Mouse (Mus musculus): ENCODE data around the gene Matk. TPM values are rescaled to one million over a fixed set of nuclear protein-coding genes. Genes with fewer than 3 reads are reported as not detected.

Matk gene
- polyA plus RNA-seq, 1 experiment from 2014 or later, result 0.66 TPM

DNA sequence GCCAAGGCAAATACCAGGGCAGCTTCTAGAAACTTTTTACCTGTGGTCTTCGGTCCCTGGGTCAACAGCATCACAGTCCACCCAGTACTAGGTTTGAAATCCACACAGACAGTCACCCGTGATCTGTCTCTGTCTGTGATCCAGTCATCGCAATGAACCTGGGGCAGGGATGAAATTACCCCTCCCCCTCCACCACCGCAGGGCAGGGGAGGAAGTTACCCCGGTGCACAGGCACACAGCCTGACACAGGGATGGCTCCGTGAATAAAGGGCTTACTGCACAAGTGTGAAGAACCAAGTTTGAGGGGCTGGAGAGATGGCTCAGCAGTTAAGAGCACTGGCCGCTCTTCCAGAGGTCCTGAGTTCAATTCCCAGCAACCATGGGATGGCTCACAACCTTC, 51.0 kb downstream of the Matk start:
- TF ChIP-seq CTCF (IDR thresholded peaks at IDR 0.05; ENCODE audit: low read depth), result no peak
- no peaks in the 10 kb centered on the region for H3K9me3 ChIP-seq (ENCODE audit: control insufficient read depth)
- no peak overlapping the region for H3K4me3 ChIP-seq (ENCODE audit: low read depth, low read length)
- H3K9ac ChIP-seq (ENCODE audit: low read depth, low read length), result no peak overlapping the region
- WGBS, result 78% methylated on average over 7 of the region's 7 CpGs
- H3K4me1 ChIP-seq (replicated peaks; ENCODE audit: control insufficient read depth, insufficient read depth, low read length), result peaks cover 22% of the 10 kb centered on the region; the same call in 1 of the 2 replicates
- ATAC-seq, result no peak
- peaks cover 34% of the 10 kb centered on the region for H3K36me3 ChIP-seq (ENCODE audit: control insufficient read depth, insufficient read depth)
- no peaks in the 10 kb centered on the region for H3K27me3 ChIP-seq (replicated peaks; ENCODE audit: control insufficient read depth, insufficient read depth, low read length)
- 0 out of 2 replicates have a peak overlapping the region, but pooled peaks have one; percentile 3 for H3K4me2 ChIP-seq (replicated peaks; ENCODE audit: low read depth)
- no peak overlapping the region for H3K27ac ChIP-seq (ENCODE audit: low read depth, low read length)

DNA sequence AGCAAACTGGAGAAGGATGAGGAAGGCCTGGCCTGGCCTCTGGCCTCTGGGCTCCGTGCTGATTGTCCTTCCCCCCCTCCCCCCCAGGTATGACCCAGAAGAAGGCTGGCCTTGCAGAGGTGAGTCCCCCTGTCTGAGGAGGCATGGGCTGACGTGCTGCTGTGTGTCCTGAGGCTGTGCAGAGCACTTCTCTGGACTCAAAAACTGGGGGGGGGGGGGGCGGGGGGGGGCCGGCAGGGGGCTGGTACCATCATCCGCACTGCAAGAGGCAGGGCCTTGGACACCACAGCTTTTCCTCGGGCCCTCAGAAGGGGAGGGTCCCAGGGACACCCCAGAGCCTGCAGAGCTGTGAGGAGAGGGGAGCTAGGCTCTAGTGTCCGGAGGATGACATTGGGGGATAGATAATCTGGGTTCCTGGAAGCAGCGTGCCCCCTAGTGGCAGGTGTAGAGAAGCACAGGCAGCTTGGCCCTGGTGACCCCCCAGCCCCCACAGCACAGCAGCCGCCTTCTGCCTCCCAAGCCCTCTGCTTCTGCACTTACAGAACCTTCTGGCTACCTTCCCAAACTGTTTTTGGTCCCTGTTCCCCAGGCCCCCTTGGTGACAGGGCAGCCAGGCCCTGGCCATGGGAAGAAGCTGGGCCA, 52.0 kb downstream of the Matk start:
- Histone ChIP-seq H3K27ac (ENCODE audit: low read depth, low read length) (no peak overlapping the region), H3K9me3 (ENCODE audit: control insufficient read depth) (no peaks in the 10 kb centered on the region), H3K4me3 (ENCODE audit: low read depth, low read length) (no peak overlapping the region), H3K36me3 (ENCODE audit: control insufficient read depth, insufficient read depth) (peaks cover 44% of the 10 kb centered on the region), H3K27me3 (replicated peaks; ENCODE audit: control insufficient read depth, insufficient read depth, low read length) (no peaks in the 10 kb centered on the region), H3K9ac (ENCODE audit: low read depth, low read length) (no peak overlapping the region), H3K4me1 (replicated peaks; ENCODE audit: control insufficient read depth, insufficient read depth, low read length) (peaks cover 17% of the 10 kb centered on the region; the same call in 1 of the 2 replicates), H3K4me2 (replicated peaks; ENCODE audit: low read depth) (no peak overlapping the region)
- TF ChIP-seq CTCF (IDR thresholded peaks at IDR 0.05; ENCODE audit: low read depth), result peak; percentile 91
- 19% methylated on average over 9 of the region's 9 CpGs for WGBS
- ATAC-seq, result peak; percentile 15; the same call in 1 of the 2 replicates

DNA sequence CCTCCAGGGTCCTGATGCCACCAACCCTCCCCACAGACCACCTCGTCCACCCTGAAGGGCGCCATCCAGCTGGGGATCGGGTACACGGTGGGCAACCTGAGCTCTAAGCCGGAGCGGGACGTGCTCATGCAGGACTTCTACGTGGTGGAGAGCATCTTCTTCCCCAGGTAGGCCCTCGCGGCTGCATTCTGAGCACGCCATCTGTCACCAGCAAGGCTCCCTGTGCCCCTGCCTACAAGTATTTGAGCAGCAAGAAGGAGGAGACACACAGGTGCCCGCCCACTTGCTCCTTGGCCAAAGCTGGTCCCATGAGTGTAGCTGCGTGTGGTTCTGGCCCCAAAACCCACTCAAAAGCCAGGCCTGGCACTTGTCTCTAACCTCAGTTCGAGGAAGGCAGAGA, 52.9 kb downstream of the Matk start:
- WGBS, result 93% methylated on average over 14 of the region's 14 CpGs
- no peaks in the 10 kb centered on the region for H3K9me3 ChIP-seq (ENCODE audit: control insufficient read depth)
- H3K27me3 ChIP-seq (replicated peaks; ENCODE audit: control insufficient read depth, insufficient read depth, low read length), result no peaks in the 10 kb centered on the region
- H3K9ac ChIP-seq (ENCODE audit: low read depth, low read length), result no peak overlapping the region
- H3K36me3 ChIP-seq (ENCODE audit: control insufficient read depth, insufficient read depth), result peaks cover 53% of the 10 kb centered on the region
- ATAC-seq, result no peak
- peaks cover 15% of the 10 kb centered on the region; the same call in 1 of the 2 replicates for H3K4me1 ChIP-seq (replicated peaks; ENCODE audit: control insufficient read depth, insufficient read depth, low read length)
- TF ChIP-seq CTCF (IDR thresholded peaks at IDR 0.05; ENCODE audit: low read depth), result no peak
- no peak overlapping the region for H3K27ac ChIP-seq (ENCODE audit: low read depth, low read length)
- H3K4me2 ChIP-seq (replicated peaks; ENCODE audit: low read depth), result no peak overlapping the region
- H3K4me3 ChIP-seq (ENCODE audit: low read depth, low read length), result no peak overlapping the region

DNA sequence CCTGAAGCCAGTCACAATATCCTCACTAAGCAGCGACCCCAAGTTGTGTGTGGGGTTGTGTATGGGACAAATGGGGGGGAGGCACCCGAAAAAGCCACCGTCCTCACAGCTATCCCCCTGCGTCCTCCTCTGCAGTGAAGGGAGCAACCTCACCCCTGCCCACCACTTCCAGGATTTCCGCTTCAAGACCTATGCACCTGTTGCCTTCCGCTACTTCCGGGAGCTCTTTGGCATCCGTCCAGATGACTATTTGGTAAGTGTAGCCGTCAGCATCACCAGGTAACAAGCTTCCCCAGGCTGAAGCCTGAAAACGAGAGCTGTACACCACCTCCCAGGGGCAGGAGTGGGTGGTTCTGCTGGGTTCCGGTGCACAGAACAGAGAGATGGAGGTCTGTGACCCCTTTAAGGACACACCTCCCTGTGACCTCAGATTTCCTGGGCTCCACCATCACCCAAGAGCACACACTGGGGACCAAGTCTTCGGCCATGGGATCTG, 53.5 kb downstream of the Matk start:
- no peak for TF ChIP-seq CTCF (IDR thresholded peaks at IDR 0.05; ENCODE audit: low read depth)
- no peaks in the 10 kb centered on the region for H3K9me3 ChIP-seq (ENCODE audit: control insufficient read depth)
- no peak overlapping the region for H3K27ac ChIP-seq (ENCODE audit: low read depth, low read length)
- 87% methylated on average over 12 of the region's 12 CpGs for WGBS
- no peaks in the 10 kb centered on the region for H3K27me3 ChIP-seq (replicated peaks; ENCODE audit: control insufficient read depth, insufficient read depth, low read length)
- no peak for ATAC-seq
- H3K4me2 ChIP-seq (replicated peaks; ENCODE audit: low read depth), result no peak overlapping the region
- H3K36me3 ChIP-seq (ENCODE audit: control insufficient read depth, insufficient read depth), result peaks cover 55% of the 10 kb centered on the region
- peaks cover 15% of the 10 kb centered on the region; the same call in 1 of the 2 replicates for H3K4me1 ChIP-seq (replicated peaks; ENCODE audit: control insufficient read depth, insufficient read depth, low read length)
- no peak overlapping the region for H3K9ac ChIP-seq (ENCODE audit: low read depth, low read length)
- H3K4me3 ChIP-seq (ENCODE audit: low read depth, low read length), result no peak overlapping the region

DNA sequence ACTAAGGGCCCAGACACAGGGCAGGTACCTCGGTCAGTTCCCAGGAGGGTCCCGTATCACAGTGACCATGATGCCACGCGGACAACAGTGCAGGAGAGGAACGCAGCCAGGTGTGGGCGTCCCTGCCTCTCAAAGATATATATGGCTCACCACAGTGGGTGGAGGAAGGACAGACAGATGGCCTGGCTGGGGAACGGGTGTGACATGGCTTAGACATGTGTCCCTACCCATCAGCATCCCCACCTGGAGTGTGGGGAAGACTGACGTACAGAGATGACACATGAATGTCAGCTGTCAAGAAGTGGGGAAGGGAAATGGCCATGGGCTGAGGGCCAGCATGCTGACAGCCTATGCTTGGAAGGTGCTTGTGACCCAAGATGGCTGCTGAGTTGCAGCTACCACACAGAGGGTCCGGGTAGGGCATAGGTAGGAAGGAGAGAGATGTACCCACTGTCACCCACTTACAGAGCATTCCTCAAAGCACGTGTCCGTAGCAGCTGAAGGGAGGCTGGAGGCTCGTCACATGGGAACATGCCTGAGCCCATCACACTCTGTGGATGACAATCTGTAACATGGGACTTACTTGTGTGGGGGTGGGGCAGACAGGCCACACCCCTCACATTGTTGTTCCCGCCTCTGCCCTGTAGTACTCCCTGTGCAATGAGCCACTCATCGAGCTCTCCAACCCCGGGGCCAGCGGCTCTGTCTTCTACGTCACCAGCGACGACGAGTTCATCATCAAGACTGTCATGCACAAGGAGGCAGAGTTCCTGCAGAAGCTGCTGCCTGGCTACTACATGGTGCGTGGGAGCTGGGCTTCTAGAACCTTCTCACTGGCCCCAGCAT, 54.3 kb downstream of the Matk start:
- H3K9me3 ChIP-seq (ENCODE audit: control insufficient read depth), result no peaks in the 10 kb centered on the region
- no peak overlapping the region for H3K4me2 ChIP-seq (replicated peaks; ENCODE audit: low read depth)
- H3K9ac ChIP-seq (ENCODE audit: low read depth, low read length), result no peak overlapping the region
- ATAC-seq, result no peak
- no peak for TF ChIP-seq CTCF (IDR thresholded peaks at IDR 0.05; ENCODE audit: low read depth)
- H3K27ac ChIP-seq (ENCODE audit: low read depth, low read length), result no peak overlapping the region
- 90% methylated on average over 21 of the region's 21 CpGs for WGBS
- H3K36me3 ChIP-seq (ENCODE audit: control insufficient read depth, insufficient read depth), result peaks cover 63% of the 10 kb centered on the region
- no peak overlapping the region for H3K4me3 ChIP-seq (ENCODE audit: low read depth, low read length)
- peaks cover 13% of the 10 kb centered on the region; the same call in 1 of the 2 replicates for H3K4me1 ChIP-seq (replicated peaks; ENCODE audit: control insufficient read depth, insufficient read depth, low read length)
- no peaks in the 10 kb centered on the region for H3K27me3 ChIP-seq (replicated peaks; ENCODE audit: control insufficient read depth, insufficient read depth, low read length)

DNA sequence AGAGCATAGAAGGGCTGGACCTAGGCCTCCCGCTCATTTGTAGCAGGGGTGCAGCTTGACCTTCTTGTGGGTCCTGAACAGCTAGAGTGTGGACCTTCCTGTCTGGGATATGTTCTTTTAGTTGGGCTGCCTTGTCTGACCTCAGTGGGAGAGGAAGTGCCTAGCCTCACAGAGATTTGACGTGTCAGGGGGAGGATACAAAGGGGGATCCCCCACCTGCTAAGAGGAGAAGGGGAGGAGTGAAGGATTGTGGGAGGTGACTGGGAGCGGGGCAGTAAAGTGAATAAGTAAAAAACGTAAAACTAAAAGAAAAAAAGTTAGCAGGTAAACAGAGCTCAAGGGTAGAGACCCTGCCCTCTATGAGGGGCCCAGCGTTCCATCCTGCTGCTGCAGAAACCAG, 56.8 kb downstream of the Matk start:
- Histone ChIP-seq H3K9ac (ENCODE audit: low read depth, low read length) (no peak overlapping the region), H3K27me3 (replicated peaks; ENCODE audit: control insufficient read depth, insufficient read depth, low read length) (no peaks in the 10 kb centered on the region), H3K9me3 (ENCODE audit: control insufficient read depth) (no peaks in the 10 kb centered on the region), H3K36me3 (ENCODE audit: control insufficient read depth, insufficient read depth) (peaks cover 85% of the 10 kb centered on the region), H3K4me1 (replicated peaks; ENCODE audit: control insufficient read depth, insufficient read depth, low read length) (no peaks in the 10 kb centered on the region), H3K4me2 (replicated peaks; ENCODE audit: low read depth) (no peak overlapping the region), H3K4me3 (ENCODE audit: low read depth, low read length) (no peak overlapping the region), H3K27ac (ENCODE audit: low read depth, low read length) (no peak overlapping the region)
- WGBS, result 87% methylated on average over 5 of the region's 5 CpGs
- ATAC-seq, result no peak
- TF ChIP-seq CTCF (IDR thresholded peaks at IDR 0.05; ENCODE audit: low read depth), result no peak

Small RNA genes lying within 50 kb of the gene (microRNA-seq; reads per million reads assigned to microRNA genes)
- gene Mir3057, result 3.8 reads per million, percentile 7 among the genes with 10 or more reads in this experiment

Other genes starting within 250 kb of the Matk start
- 0.81 and 1.2 TPM in 2 replicates for gene Gng7, start 238.0 kb upstream of the Matk start, polyA plus RNA-seq (2015; fragmentation: Nextera tagmentation; extraction: Ambion mirVana)
- 0.43 and 0.91 TPM in 2 replicates for gene Diras1, start 227.3 kb upstream of the Matk start, polyA plus RNA-seq (2015; fragmentation: Nextera tagmentation; extraction: Ambion mirVana)
- gene Slc39a3, start 215.5 kb upstream of the Matk start, polyA plus RNA-seq (2015; fragmentation: Nextera tagmentation; extraction: Ambion mirVana), result 10.5 and 11.1 TPM in 2 replicates
- 119 and 124 TPM in 2 replicates for gene Sgta, start 192.8 kb upstream of the Matk start, polyA plus RNA-seq (2015; fragmentation: Nextera tagmentation; extraction: Ambion mirVana)
- gene Thop1, start 182.9 kb upstream of the Matk start, polyA plus RNA-seq (2015; fragmentation: Nextera tagmentation; extraction: Ambion mirVana), result 11.6 and 12.0 TPM in 2 replicates
- gene Creb3l3, start 154.1 kb upstream of the Matk start, polyA plus RNA-seq (2015; fragmentation: Nextera tagmentation; extraction: Ambion mirVana), result 385 and 396 TPM in 2 replicates
- gene Map2k2, start 147.0 kb upstream of the Matk start, polyA plus RNA-seq (2015; fragmentation: Nextera tagmentation; extraction: Ambion mirVana), result 258 and 259 TPM in 2 replicates
- 54.1 and 67.6 TPM in 2 replicates for gene Zbtb7a, start 117.7 kb upstream of the Matk start, polyA plus RNA-seq (2015; fragmentation: Nextera tagmentation; extraction: Ambion mirVana)
- gene Pias4, start 85.0 kb upstream of the Matk start, polyA plus RNA-seq (2015; fragmentation: Nextera tagmentation; extraction: Ambion mirVana), result 32.8 and 36.5 TPM in 2 replicates
- 286 and 316 TPM in 2 replicates for gene Eef2, start 76.3 kb upstream of the Matk start, polyA plus RNA-seq (2015; fragmentation: Nextera tagmentation; extraction: Ambion mirVana)
- 50.5 and 53.4 TPM in 2 replicates for gene Dapk3, start 69.9 kb upstream of the Matk start, polyA plus RNA-seq (2015; fragmentation: Nextera tagmentation; extraction: Ambion mirVana)
- 0.12 TPM in 2 replicates for gene 4930442H23Rik, start 69.1 kb upstream of the Matk start, polyA plus RNA-seq (2015; fragmentation: Nextera tagmentation; extraction: Ambion mirVana)
- gene Nmrk2, start 50.9 kb upstream of the Matk start, polyA plus RNA-seq (2015; fragmentation: Nextera tagmentation; extraction: Ambion mirVana), result 0.08 and 0.10 TPM in 2 replicates
- 0.90 and 1.1 TPM in 2 replicates for gene Atcay, start 22.1 kb upstream of the Matk start, polyA plus RNA-seq (2015; fragmentation: Nextera tagmentation; extraction: Ambion mirVana)
- 3.2 and 3.4 TPM in 2 replicates for gene Zfr2, start 19.8 kb upstream of the Matk start, polyA plus RNA-seq (2015; fragmentation: Nextera tagmentation; extraction: Ambion mirVana)
- 268 and 287 TPM in 2 replicates for gene Mrpl54, start 14.0 kb downstream of the Matk start, polyA plus RNA-seq (2015; fragmentation: Nextera tagmentation; extraction: Ambion mirVana)
- gene Apba3, start 14.0 kb downstream of the Matk start, polyA plus RNA-seq (2015; fragmentation: Nextera tagmentation; extraction: Ambion mirVana), result 75.2 and 75.4 TPM in 2 replicates
- gene Tjp3, start 38.6 kb downstream of the Matk start, polyA plus RNA-seq (2015; fragmentation: Nextera tagmentation; extraction: Ambion mirVana), result 43.2 and 43.4 TPM in 2 replicates
- 27.2 and 27.6 TPM in 2 replicates for gene Pip5k1c, start 40.0 kb downstream of the Matk start, polyA plus RNA-seq (2015; fragmentation: Nextera tagmentation; extraction: Ambion mirVana)
- 14.7 and 15.0 TPM in 2 replicates for gene Cactin, start 68.2 kb downstream of the Matk start, polyA plus RNA-seq (2015; fragmentation: Nextera tagmentation; extraction: Ambion mirVana)
- gene Tbxa2r, start 75.8 kb downstream of the Matk start, polyA plus RNA-seq (2015; fragmentation: Nextera tagmentation; extraction: Ambion mirVana), result 9.8 and 10.7 TPM in 2 replicates
- gene Gipc3, start 90.3 kb downstream of the Matk start, polyA plus RNA-seq (2015; fragmentation: Nextera tagmentation; extraction: Ambion mirVana), result 0.04 and 0.08 TPM in 2 replicates
- gene Hmg20b, start 97.5 kb downstream of the Matk start, polyA plus RNA-seq (2015; fragmentation: Nextera tagmentation; extraction: Ambion mirVana), result 99.8 and 111 TPM in 2 replicates
- gene Mfsd12, start 104.6 kb downstream of the Matk start, polyA plus RNA-seq (2015; fragmentation: Nextera tagmentation; extraction: Ambion mirVana), result 29.6 and 32.8 TPM in 2 replicates
- 0.85 and 1.5 TPM in 2 replicates for gene 4930404N11Rik, start 112.9 kb downstream of the Matk start, polyA plus RNA-seq (2015; fragmentation: Nextera tagmentation; extraction: Ambion mirVana)
- 40.8 and 45.2 TPM in 2 replicates for gene Fzr1, start 125.6 kb downstream of the Matk start, polyA plus RNA-seq (2015; fragmentation: Nextera tagmentation; extraction: Ambion mirVana)
- 54.0 and 59.4 TPM in 2 replicates for gene Dohh, start 131.5 kb downstream of the Matk start, polyA plus RNA-seq (2015; fragmentation: Nextera tagmentation; extraction: Ambion mirVana)
- 0.76 and 1.1 TPM in 2 replicates for gene Gm48551, start 131.5 kb downstream of the Matk start, polyA plus RNA-seq (2015; fragmentation: Nextera tagmentation; extraction: Ambion mirVana)
- gene Gm48552, start 136.1 kb downstream of the Matk start, polyA plus RNA-seq (2015; fragmentation: Nextera tagmentation; extraction: Ambion mirVana), result 0.31 TPM in 1 of 2 replicates, not detected in the other
- gene Smim24, start 140.1 kb downstream of the Matk start, polyA plus RNA-seq (2015; fragmentation: Nextera tagmentation; extraction: Ambion mirVana), result 1,233 and 1,333 TPM in 2 replicates
- gene Nfic, start 202.7 kb downstream of the Matk start, polyA plus RNA-seq (2015; fragmentation: Nextera tagmentation; extraction: Ambion mirVana), result 29.2 and 35.1 TPM in 2 replicates
- 0.76 and 1.0 TPM in 2 replicates for gene Celf5, start 229.8 kb downstream of the Matk start, polyA plus RNA-seq (2015; fragmentation: Nextera tagmentation; extraction: Ambion mirVana)
- 58.6 and 61.1 TPM in 2 replicates for gene Ncln, start 243.5 kb downstream of the Matk start, polyA plus RNA-seq (2015; fragmentation: Nextera tagmentation; extraction: Ambion mirVana)
- 0.50 and 0.74 TPM in 2 replicates for gene S1pr4, start 247.2 kb downstream of the Matk start, polyA plus RNA-seq (2015; fragmentation: Nextera tagmentation; extraction: Ambion mirVana)

Data from intestine, postnatal 0 days (tissue).